17 mouse cellular contexts compared by ENCODE assay signal in genomic region chr11:100432002-100432401, GRCm38 (mm10). TPM values are rescaled to one million over a fixed set of nuclear protein-coding genes. Genes with fewer than 3 reads are reported as not detected.
"Had no signal": no experiment of that assay in that cellular context is flagged by ENCODE, and none has a peak within 500 bp of the region (broad histone marks: within the 10 kb centered on the region; RNA-seq: fewer than 3 reads in every experiment).

No protein-coding gene starts in this region.

- H3K4me3 ChIP-seq: liver, embryonic 13.5 days; liver, embryonic 15.5 days; megakaryocyte, embryonic 14.5 days; midbrain, embryonic 13.5 days; midbrain, embryonic 15.5 days; neural tube, embryonic 12.5 days; stomach, embryonic 15.5 days had no signal

- H3K9ac ChIP-seq: liver, embryonic 13.5 days; liver, embryonic 15.5 days; liver, postnatal 0 days; lung, embryonic 14.5 days; midbrain, embryonic 13.5 days; midbrain, embryonic 15.5 days; neural tube, embryonic 12.5 days; stomach, embryonic 15.5 days had no signal

- H3K27ac ChIP-seq: liver, embryonic 13.5 days; liver, embryonic 15.5 days; macrophage; midbrain, embryonic 13.5 days; midbrain, embryonic 15.5 days; neural tube, embryonic 12.5 days; stomach, embryonic 15.5 days; stomach, postnatal 0 days had no signal

- H3K9me3 ChIP-seq: liver, embryonic 13.5 days; liver, embryonic 15.5 days; megakaryocyte, embryonic 14.5 days; midbrain, embryonic 13.5 days; midbrain, embryonic 15.5 days; neural tube, embryonic 12.5 days; stomach, embryonic 15.5 days had no signal

- H3K4me2 ChIP-seq: liver, embryonic 11.5 days; liver, embryonic 13.5 days; liver, embryonic 15.5 days; lung, embryonic 14.5 days; midbrain, embryonic 11.5 days; midbrain, embryonic 13.5 days; midbrain, embryonic 15.5 days; neural tube, embryonic 12.5 days; stomach, embryonic 15.5 days had no signal

- DNase-seq: liver, embryonic 13.5 days; liver, postnatal 0 days; lung, embryonic 14.5 days; right cerebral cortex, postnatal 14 days; thymus, adult 2 months; thymus, postnatal 25 days; thymus, postnatal 4 days had no signal

- H3K27me3 ChIP-seq: liver, embryonic 13.5 days; liver, embryonic 15.5 days; megakaryocyte, embryonic 14.5 days; midbrain, embryonic 13.5 days; midbrain, embryonic 15.5 days; neural tube, embryonic 12.5 days; stomach, embryonic 15.5 days had no signal

- H3K4me1 ChIP-seq: liver, embryonic 15.5 days; midbrain, embryonic 15.5 days; neural tube, embryonic 12.5 days; stomach, embryonic 15.5 days had no signal

- ATAC-seq: liver, postnatal 0 days; midbrain, embryonic 13.5 days; midbrain, embryonic 15.5 days had no signal

RNA-seq across cellular contexts. Expression of gene Fkbp10, which starts 16.5 kb away (rescaled TPM):
- polyA plus RNA-seq: macrophage had no signal
